Mouse (Mus musculus): ENCODE data around the gene Gm17019. TPM values are rescaled to one million over a fixed set of nuclear protein-coding genes. Genes with fewer than 3 reads are reported as not detected.
"Not testable (repeated sequence)": the region's sequence is repeated elsewhere in the genome, so short reads cannot be mapped to it uniquely, and the experiment has no call there.

Gene Gm17019
- not detected for total RNA-seq (2021)
- long read RNA-seq, experiment 1 = 0 reads
- long read RNA-seq, experiment 2 = 0 reads

DNA sequence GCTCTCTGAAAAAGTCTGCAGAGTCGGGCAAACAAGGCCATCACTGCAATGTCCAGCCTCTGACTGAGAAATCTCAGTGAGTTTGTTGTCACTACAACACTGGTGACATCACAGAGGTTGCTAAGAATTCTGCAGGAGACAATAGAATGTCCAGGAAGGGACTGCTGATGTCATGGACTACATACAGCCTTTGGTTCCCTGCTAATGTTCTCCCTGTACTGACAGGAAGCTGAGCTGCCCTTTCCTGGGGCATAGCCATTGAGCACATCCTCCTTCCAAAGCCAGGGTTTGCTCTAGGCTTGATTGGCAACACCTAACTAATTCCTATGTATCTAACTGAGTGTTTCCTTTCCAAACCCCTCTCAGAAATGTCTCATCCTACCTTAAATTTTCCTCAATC, at the start of gene Gm17019:
Gene Gm17019 (minus strand): TSS at position 101 of the 400 bp plus-strand sequence.
- DNase-seq (ENCODE audit: low spot score in 2 of 2) = not testable (repeated sequence)

DNA sequence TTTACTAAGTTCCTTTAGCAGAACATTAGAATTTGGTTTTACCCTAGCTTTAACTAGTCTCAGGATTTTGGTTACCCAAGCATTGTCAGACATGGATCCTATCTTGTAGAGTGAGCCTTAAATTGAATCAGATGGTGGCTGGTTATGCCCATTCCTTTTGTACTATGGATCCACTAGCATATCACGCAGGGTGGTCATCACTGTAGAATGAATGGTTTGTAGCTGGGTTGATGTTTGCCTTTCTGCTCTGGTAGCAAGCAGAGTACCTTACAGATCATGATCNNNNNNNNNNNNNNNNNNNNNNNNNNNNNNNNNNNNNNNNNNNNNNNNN, 29.6 kb upstream of the Gm17019 start:
- not testable (repeated sequence) for DNase-seq (ENCODE audit: low spot score in 2 of 2)

DNA sequence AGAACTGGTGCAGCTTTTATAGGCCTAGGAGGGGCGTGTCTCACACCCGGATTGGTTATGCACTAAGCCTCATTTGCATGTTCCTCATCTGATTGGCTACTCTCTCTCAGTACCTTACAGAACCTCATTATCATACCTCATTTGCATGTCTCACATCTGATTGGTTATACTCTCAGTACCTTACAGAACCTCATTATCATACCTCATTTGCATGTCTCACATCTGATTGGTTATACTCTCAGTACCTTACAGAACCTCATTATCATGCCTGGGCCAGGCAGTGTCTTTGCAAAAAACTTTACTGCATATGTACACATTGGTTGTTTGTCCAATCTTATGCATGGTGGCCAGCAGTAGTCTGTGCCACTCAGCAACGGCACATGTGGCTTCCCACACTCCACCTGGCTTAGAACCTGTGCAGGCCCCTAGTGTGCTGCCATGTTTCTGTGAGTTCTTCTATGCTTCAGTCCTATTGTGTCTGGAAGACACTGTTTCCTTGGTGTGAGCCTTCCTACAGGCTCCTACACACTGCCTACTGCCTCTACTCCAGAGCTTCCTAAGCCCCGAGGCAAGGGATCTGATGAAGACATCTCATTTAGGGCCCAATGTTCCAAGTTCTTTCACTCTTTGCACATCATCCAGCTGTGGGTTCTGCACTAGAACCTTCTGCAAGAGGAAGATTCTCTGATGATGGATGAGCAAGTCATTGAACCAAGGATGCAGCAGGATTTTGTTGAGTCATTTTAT, 29.0 kb upstream of the Gm17019 start:
- DNase-seq (ENCODE audit: low spot score in 2 of 2) = not testable (repeated sequence)

GRCm38 (mm10) chr5:15054151-15055025, 21.6 kb upstream of the Gm17019 start:
- DNase-seq (ENCODE audit: low spot score in 2 of 2) = not testable (repeated sequence)

DNA sequence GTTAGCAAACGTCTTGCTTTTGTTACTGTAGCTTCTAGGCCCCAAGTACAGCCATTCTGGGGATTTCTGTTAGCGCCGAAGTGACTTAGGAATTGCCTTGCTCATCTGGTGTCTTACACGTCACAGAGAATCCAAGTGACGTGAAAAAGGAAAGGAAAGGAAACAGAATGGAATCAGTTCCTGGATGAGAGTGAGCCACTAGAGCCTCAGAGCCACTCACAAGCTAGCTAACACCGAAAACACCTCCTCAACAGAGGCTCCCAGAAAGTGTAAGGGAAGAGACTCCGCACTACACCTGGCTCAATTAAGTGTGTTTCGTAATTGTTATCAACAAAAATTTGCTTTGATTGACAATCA, 20.8 kb upstream of the Gm17019 start:
- not testable (repeated sequence) for DNase-seq (ENCODE audit: low spot score in 2 of 2)

- DNase-seq (ENCODE audit: low spot score in 2 of 2) = not testable (repeated sequence)
Measured at GRCm38 (mm10) chr5:15052945-15053605, 20.3 kb upstream of the Gm17019 start.

DNA sequence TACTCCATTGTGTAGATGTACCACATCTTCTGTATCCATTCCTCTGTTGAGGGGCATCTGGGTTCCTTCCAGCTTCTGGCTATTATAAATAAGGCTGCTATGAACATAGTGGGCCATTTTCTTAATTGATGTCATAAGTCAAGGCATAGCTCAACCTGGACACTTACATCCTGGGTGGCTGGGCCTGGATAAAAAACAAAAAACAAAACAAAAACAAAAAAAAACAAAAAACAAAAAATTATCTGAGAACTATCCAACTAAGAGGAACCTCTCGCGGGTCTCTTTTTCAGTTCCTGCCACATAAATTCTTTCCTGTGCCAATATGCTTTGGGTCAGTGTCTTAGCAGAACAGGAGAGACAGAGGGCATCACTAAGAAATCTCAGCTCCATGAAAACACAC, 18.0 kb upstream of the Gm17019 start:
- not testable (repeated sequence) for DNase-seq (ENCODE audit: low spot score in 2 of 2)

DNA sequence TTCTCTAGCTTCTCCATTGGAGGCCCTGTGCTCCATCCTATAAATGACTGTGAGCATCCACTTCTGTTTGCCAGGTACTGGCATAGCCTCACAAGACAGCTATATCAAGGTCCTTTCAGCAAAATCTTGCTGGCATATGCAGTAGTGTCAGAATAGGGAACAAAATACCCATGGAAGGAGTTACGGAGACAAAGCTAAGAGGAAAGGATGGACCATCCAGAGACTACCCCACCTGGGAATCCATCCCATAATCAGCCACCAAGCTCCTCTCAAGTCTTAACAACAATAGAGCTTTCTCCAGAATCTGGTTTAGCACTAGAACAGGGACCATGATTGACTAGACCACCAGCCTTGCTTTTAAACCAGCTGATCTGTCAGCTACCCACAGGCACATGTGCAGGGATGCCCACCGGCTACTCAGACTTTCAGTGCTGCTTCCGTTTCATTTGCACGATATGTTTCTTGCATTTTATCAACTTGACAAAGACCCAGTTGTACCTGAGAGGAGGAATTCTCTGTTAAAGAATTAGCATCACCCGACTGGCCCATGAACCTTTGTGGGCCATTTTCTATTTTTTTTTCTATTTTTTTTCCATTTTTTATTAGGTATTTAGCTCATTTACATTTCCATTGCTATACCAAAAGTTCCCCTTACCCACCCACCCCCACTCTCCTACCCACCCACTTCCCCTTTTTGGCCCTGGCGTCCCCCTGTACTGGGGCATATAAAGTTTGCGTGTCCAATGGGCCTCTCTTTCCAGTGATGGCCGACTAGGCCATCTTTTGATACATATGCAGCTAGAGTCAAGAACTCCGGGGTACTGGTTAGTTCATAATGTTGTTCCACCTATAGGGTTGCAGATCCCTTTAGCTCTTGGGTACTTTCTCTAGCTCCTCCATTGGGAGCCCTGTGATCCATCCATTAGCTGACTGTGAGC, 12.3 kb upstream of the Gm17019 start:
- DNase-seq (ENCODE audit: low spot score in 2 of 2) = not testable (repeated sequence)

DNA sequence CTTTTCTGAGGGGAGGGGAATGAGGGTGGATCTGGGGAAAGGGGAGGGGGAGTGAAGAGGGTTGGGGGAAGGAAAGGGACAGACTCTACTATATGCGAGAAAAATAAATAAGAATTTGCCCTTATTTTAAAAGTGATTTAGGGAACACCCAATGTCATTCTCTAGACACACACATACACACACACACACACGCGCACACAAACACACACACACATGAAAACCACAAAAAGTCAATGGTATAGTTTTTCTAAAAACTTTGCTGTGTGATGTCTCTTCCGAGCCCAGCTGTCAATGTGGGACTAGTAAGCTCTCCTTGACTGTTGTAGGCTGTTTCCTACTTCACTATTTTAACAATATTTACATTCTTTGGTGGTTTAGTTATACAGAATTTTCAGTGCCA, 8.0 kb upstream of the Gm17019 start:
- not testable (repeated sequence) for DNase-seq (ENCODE audit: low spot score in 2 of 2)

DNA sequence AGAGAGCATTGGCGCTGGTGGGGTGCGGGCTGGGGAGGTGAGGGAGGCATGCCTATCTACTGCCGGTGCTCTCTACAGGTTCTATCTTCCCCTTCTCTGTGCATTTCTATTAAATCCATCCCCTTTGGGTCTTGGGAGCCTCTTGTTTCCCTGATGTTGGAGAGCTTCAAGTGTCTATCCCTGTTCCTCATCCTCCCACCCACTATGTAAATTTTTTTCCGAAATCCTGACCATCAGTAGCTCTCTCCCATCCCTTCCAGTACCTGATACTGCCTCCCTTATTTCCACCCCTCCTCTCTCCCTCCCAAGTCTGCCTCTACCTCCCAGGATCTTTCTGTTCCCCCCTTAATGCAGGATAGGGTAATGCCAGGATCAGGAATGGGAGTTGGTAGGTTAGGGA, 7.2 kb upstream of the Gm17019 start:
- DNase-seq (ENCODE audit: low spot score in 2 of 2) = not testable (repeated sequence)

DNA sequence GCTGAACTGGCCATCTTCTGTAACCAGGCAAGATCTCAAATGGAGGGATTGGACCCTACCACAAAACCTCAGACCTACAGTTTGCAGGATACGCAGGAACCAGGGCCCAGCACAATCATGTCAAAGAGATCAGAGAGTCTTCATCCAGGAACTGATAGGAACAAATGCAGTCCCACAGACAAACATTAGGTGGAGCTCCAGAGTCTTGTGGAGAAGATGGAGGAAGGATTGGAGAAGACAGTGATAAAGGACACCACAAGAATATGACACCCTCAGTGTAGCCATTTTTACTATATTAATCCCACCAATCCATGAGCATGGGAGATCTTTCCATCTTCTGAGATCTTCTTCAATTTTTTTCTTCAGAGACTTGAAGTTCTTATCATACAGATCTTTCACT, 8.5 kb downstream of the Gm17019 start:
- DNase-seq (ENCODE audit: low spot score in 2 of 2) = not testable (repeated sequence)

GRCm38 (mm10) chr5:15020067-15020466, 12.7 kb downstream of the Gm17019 start:
- not testable (repeated sequence) for DNase-seq (ENCODE audit: low spot score in 2 of 2)

DNA sequence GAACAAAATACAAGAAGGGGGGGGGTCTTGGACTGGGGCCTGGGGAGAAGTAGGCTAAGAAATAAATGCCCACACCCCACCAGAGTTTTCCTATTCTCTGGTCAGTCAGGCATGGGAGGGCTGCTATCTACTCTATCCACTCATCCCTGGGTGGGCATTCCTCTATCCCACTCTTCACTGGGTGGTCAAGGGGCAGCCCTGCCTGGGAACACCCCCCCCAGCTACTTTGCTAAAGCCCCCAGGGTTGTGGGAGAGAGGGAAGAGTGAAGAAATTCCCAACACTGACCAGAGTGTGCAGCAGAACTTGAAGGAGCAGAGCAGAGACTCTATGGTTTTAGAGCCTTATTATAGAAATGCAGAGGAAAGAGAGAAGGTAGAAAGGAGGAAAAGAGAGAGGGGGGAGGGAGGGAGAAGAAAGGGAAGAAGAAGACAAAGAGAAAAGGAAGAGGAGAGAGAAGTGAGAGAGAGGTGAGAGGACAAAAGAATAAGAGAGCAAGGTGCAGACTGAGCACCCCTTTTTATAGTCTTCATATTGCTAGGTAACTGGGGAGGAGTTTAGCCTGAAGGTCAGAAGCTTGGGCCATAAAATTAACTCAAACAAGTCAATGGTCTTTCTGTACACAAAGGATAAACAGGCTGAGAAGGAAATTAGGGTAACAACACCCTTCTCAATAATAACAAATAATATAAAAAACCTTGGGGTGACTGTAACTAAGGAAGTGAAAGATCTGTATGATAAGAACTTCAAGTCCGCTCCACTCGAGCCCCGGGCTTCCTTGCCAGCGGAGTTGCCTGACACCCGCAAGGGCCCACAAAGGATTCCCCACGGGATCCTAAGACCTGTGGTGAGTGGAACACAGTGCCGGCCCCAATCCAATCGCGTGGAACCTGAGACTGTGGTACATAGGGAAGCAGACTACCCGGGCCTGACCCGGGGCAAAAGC, 21.9 kb downstream of the Gm17019 start:
- DNase-seq (ENCODE audit: low spot score in 2 of 2) = not testable (repeated sequence)

DNA sequence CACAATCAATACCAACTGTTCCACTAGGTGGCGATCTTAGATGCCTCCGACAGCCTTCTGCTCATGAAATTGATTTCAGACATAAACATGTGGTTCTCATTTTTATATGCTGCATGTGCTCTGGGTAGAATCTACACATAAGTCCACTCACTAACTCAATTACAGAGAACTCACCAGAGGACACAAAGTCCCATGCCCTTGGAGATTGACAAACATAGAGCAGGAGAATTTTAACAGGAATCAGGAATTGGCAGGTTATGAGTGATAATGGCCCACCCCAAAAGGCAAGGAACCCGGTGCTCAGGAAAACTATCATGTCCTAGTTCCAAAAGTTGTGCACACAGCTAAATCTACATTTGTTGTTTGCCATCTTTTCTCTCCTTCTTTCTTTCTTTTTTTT, 25.9 kb downstream of the Gm17019 start:
- DNase-seq (ENCODE audit: low spot score in 2 of 2) = not testable (repeated sequence)

DNA sequence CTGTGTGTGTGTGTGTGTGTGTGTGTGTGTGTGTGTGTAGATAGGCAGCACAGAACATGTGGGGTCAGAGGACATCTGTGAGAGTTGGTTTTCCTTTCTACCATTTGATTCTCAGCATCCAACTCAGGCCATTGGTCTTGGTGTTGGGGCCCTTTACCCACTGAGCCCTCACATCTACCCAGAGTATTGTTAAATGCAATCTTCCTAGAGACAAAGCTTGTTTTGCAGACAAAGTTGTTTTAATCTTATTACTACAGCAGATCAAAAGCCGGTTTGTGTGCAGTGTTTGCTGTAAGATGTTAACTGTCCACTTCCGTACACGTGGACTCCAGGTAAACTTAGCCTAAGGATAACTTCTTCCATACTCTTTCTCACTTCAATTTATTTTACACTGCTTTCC, 26.5 kb downstream of the Gm17019 start:
- not testable (repeated sequence) for DNase-seq (ENCODE audit: low spot score in 2 of 2)

- DNase-seq (ENCODE audit: low spot score in 2 of 2) = not testable (repeated sequence)
Measured at GRCm38 (mm10) chr5:15005584-15005983, 27.2 kb downstream of the Gm17019 start.

DNA sequence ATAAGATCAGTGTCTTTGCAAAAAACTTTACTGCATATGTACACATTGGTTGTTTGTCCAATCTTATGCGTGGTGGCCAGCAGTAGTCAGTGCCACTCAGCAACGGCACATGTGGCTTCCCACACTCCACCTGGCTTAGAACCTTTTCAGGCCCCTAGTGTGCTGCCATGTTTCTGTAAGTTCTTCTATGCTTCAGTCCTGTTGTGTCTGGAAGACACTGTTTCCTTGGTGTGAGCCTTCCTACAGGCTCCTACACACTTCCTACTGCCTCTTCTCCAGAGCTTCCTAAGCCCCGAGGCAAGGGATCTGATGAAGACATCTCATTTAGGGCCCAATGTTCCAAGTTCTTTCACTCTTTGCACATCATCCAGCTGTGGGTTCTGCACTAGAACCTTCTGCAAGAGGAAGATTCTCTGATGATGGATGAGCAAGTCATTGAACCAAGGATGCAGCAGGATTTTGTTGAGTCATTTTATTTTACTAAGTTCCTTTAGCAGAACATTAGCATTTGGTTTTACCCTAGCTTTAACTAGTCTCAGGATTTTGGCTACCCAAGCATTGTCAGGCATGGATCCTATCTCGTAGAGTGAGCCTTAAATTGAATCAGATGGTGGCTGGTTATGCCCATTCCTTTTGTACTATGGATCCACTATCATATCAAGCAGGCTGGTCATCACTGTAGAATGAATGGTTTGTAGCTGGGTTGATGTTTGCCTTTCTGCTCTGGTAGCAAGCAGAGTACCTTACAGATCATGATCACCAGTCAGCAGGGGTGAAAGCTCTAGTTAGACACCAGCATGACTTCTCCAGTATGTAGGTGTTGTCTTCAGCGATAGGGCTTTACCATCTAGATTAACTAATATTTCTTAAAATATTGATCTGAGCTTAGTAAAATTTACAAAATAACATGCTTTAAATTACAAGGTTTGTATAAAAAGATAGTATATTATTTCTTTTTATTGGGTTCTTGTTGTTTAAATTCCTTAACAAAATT, 27.9 kb downstream of the Gm17019 start:
- not testable (repeated sequence) for DNase-seq (ENCODE audit: low spot score in 2 of 2)

- DNase-seq (ENCODE audit: low spot score in 2 of 2) = not testable (repeated sequence)
Measured at GRCm38 (mm10) chr5:14998077-14998476, 34.7 kb downstream of the Gm17019 start.
